Mouse (Mus musculus): ENCODE measurements around the gene Tagap.
A peak's percentile ranks its signal among the peaks of the same experiment; 100 is the strongest.
"Not testable (repeated sequence)": the region's sequence is repeated elsewhere in the genome, so short reads cannot be mapped to it uniquely, and the experiment has no call there.

Gene Tagap

GRCm38 (mm10) chr17:7915791-7916190, 10.0 kb upstream of the Tagap start:
- DNase-seq: no peak

DNA sequence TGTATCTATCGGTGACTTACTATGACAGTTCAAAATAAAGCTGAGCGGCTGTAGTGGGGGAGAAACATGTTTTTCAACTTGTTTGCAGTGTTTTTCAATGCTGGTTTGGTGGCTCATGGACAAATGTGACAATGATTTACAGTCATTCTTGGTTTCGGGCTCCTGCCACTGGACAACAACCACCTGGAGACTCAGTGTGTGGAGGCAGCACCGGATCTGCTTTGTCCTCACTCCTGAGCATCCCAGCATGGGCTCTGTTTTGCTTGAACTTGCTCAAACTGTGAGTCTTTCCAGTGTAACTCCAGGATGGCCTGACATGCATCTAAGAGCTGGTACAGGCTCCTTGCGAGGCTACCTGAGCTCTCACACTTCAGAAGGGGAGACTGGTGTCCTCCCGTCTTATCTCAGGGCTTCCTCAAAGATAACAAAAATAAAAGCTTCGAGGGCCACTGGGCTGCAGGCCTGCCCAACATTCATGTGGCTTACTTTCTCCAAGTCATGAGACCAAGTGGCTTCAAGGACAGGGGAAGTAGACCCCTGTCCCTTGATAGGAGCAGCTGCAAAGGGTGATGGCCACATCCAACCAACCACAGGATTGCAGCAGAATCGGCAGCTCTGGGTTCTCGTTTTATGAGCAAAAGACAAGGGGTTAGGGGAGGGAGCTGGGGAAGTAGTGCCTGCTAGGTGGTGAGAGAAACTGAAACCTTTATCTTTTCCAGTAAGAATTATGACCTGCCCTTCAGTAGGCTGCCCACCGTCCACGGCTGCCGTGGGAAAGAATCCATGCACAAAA, 8.8 kb upstream of the Tagap start:
- peak; percentile 35 to 58 for DNase-seq

DNA sequence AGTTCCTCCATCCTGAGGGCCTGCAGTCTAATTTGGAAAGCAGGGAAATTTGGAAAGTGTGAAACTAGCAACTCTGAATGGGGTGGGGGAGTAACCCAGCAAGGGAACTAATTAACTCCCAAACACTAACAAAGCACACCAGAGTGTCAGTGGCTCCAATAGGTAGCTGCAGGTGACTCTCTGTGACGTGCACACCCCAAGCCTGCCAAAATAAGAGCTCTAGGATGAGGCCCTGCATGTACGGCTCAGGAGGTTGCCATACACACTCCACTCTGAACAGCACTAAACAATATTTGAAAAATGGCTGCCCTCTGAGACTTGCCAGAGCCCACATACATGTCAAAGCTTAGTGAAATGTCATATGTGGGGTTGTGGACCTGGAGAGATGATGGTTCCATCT, 7.4 kb upstream of the Tagap start:
- peak in 1 of 2 experiments; percentile 28 for DNase-seq

- DNase-seq: peak; percentile 52 to 66
These were observed 6.6 kb upstream of the Tagap start for GRCm38 (mm10) chr17:7919209-7919608.

DNA sequence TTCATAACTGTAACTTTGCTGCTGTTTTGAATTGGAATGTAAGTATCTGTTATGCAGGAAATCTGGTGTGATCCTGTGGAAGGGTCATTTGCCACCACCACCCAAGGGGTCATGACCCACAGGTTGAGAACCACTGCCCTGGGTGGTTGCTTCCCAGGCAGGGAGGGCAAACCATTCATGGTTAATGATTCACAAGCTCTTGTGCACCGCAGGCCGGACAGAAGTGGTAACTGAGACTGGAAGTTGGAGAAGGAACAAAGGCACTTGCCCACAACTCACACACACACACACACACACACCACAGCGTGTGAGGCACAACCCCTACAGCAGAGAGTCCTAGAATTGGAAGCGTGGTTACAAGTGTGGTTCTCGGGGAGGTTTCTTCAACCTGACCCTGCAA, 3.2 kb upstream of the Tagap start:
- peak; percentile 26 to 60 for DNase-seq

GRCm38 (mm10) chr17:7924185-7924725, 1.5 kb upstream of the Tagap start:
- no peak for DNase-seq

DNA sequence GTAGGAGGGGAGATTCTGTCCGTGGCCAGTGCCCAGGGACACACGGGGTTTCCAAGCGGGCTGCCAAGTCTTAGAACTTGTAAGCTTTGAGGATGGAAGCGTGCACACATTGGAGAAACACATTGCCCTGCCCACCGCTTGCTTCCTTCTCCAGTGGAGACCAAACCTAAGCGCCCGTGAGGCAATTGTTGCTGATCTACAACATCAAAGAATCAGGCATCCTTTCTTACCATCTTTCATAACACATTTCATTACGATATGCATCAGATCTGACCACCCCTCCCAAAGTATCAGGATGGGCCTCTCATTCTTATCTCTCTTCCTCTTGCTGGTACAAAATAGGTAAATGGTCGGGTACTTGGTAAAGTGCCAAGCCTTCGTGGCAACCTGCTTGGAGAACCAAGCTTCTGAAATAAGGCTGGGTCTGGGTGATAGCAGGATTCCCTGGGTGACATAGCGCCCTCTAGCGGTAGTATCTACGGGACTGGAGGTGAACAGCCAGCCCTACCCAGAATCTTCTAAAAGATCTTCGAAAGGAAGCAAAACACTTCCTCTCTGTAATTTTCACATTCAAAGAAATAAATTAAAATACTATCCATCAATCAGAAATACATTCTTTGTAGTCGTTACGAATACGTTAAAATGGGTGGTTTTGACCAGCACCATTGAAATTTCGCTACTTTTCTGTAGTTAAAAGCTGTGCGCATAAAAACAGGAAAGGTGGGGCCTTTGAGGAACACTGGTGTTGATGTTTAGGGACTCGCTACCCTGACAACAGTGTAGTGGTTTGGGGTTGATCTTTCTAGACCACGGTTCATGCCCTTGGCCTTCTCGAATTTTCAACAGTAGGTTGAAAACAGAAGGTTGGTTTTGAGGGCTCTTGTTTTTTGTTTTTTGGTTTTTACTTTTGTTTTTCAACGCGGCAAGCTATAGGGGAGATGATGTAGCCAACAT, 2.1 kb downstream of the Tagap start:
- peak; percentile 82 to 86 for DNase-seq

- DNase-seq: no peak
These were observed 2.9 kb downstream of the Tagap start for GRCm38 (mm10) chr17:7928662-7929061.

DNA sequence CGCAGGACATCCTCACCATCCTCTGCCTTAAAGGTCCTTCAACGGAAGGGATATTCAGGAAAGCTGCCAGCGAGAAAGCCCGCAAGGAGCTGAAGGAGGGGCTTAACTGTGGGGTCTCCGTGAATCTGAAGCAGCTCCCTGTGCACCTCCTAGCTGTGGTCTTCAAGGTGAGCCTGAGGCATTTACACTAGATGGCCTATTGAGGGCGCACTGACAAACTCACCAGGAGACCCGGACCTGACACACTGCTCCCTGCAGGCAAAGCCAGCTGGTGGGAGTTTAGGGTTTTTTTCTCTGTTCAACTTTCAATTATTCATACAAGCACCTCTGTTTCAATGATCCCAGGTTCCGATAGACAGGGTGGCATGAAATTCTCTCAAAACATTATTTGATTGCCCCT, 3.5 kb downstream of the Tagap start:
- DNase-seq: peak in 1 of 2 experiments; percentile 32

- DNase-seq: no peak
These were observed 5.5 kb downstream of the Tagap start for GRCm38 (mm10) chr17:7931096-7931990.

DNA sequence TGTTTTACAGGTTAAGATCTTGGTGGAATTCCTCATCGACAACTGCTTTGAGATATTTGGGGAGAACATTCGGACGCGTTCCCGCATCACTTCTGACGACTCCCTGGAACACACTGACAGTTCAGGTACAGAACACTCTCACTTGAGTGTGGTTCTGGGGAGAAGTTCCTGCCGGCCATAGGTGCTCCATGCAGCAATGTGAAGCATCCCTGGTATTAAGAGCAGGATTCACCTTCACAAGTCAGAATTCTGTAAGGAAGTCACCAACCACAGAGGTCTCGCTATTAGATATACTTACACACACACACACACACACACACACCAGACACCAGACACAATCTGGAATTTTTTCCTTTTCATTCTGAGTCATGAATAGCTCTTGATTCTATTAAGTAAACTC, 6.3 kb downstream of the Tagap start:
- not testable (repeated sequence) for DNase-seq

DNA sequence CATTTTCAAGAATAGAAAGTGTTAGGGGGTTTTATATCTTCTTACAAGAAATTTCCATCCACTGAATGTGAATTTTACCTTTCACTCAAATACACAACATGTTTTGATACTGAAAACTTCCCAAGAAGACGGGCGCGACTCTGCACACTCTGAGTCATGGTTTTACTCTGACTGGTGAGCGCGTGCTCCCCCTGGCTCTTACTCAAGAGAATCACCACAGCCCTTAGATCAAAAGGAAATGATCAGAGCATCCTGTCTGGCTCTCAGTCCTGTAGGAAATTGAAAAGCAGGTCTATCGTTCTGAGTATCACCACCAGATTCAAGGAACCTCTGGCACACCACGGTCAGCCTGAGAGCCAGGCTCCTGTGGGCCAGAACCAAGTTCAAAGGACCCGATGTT, 13.8 kb downstream of the Tagap start:
- DNase-seq: peak; percentile 51 to 63

GRCm38 (mm10) chr17:7945117-7946052, 19.6 kb downstream of the Tagap start, which contains the start of gene Rsph3a:
Rsph3a (plus strand) TSS chr17:7945614.
- DNase-seq: peak; percentile 90 to 95

DNA sequence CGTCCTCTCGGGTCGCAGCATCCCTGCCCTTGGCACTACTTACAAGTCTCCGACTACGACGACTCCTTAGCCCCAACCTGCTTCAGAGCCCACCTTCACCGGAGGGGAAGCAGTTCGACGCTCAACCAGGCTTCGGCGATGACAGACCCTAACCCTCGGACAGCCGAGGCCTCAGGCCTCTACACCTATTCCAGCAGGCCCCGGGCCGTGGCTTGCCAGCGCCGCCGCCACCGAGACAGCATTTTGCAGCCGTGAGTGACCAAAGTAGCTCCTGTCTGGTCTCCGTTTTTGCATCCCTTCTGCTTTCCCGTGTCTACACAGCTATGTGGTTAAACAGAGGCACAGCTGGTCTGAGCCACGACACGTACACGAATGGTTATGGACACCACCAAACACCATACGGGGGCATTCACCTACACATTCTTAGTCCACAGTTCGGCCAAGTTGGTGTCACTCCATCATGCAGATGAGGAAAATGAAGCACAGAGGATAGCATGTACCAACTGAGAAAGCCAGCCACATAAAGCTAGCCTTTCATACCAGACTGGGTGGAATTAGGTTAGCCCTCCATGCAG, 20.3 kb downstream of the Tagap start:
- not testable (repeated sequence) for DNase-seq

- DNase-seq: not testable (repeated sequence)
These were observed 25.5 kb downstream of the Tagap start for GRCm38 (mm10) chr17:7951333-7951732.

GRCm38 (mm10) chr17:7957242-7957641, 31.4 kb downstream of the Tagap start:
- not testable (repeated sequence) for DNase-seq

DNA sequence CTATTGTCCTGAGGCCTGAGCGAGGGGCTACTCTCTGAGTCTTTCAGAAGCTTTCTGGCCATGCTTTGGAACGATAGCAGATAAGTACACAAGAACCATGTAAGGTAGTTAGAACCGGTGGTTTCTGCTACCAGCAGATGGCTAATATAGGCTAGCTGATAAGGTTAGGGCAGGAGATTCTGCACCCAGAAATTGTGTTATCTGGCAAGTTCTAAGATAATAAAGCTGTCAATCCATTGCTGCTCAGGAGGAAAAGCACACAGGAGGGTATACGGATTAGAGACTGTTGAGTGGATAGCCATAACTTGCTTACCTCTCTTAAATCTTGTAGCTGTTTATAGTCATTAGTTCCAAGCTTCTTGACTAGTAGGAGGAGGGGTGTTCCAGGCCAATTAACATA, 37.5 kb downstream of the Tagap start:
- DNase-seq: not testable (repeated sequence)

- DNase-seq: not testable (repeated sequence)
These were observed 38.6 kb downstream of the Tagap start for GRCm38 (mm10) chr17:7964398-7964797.

- DNase-seq: not testable (repeated sequence)
These were observed 42.7 kb downstream of the Tagap start for GRCm38 (mm10) chr17:7968490-7968889.

- DNase-seq: not testable (repeated sequence)
These were observed 44.0 kb downstream of the Tagap start for GRCm38 (mm10) chr17:7969782-7970181.
